Mouse (Mus musculus) ES-Bruce4 (cell line): ENCODE measurements around the gene Palmd.

Experiments
- CTCF ChIP-seq: IDR thresholded peaks from one replicate; pipeline ENCODE4 v1.8.1; 2011; ENCODE audit warnings: low read depth, low read length
- POLR2A ChIP-seq: IDR thresholded peaks from one replicate; pipeline ENCODE4 v1.8.1; 2011; ENCODE audit warnings: low read length; ENCODE audit not compliant: insufficient read depth

- TF ChIP-seq CTCF: no peak
- no peak for TF ChIP-seq POLR2A
Measured at GRCm38 (mm10) chr3:116964426-116964825, 4.4 kb downstream of the Palmd start.
